ENCODE assay signal across 8 mouse cellular contexts in genomic region chr17:22673891-22674622, GRCm38 (mm10).
DNase-seq lines count a peak whose midpoint lies in the region; ATAC-seq and TF ChIP-seq lines count a peak whose summit lies in the region.

No protein-coding gene starts in this region.

- no peaks in the 10 kb centered on the region for H3K36me3 ChIP-seq in erythroblast, embryonic 14.5 days (ENCODE audit: control insufficient read depth)
- no peaks in the 10 kb centered on the region for H3K36me3 ChIP-seq in hindbrain, postnatal 0 days (ENCODE audit: insufficient read depth, low read length)
- H3K36me3 ChIP-seq in midbrain, embryonic 11.5 days (ENCODE audit: control insufficient read depth, insufficient read depth, low read length), result no peaks in the 10 kb centered on the region

- H3K4me3 ChIP-seq in erythroblast, embryonic 14.5 days (replicated peaks), result peak overlapping the region; percentile 43
- H3K4me3 ChIP-seq in hindbrain, postnatal 0 days (ENCODE audit: low read length), result peak overlapping the region; percentile 48
- peak overlapping the region; percentile 32 for H3K4me3 ChIP-seq in midbrain, embryonic 11.5 days (ENCODE audit: low read depth, low read length)

- H3K9ac ChIP-seq in hindbrain, postnatal 0 days (replicated peaks; ENCODE audit: low read length), result peak overlapping the region; percentile 30; the same call in 1 of the 2 replicates
- peak overlapping the region; percentile 42 for H3K9ac ChIP-seq in midbrain, embryonic 11.5 days (ENCODE audit: low read length)

- H3K27ac ChIP-seq in hindbrain, postnatal 0 days, result no peak overlapping the region
- H3K27ac ChIP-seq in midbrain, embryonic 11.5 days (ENCODE audit: low read depth, low read length), result no peak overlapping the region

- H3K4me1 ChIP-seq in erythroblast, embryonic 14.5 days (ENCODE audit: control insufficient read depth), result peaks cover 2% of the 10 kb centered on the region; the same call in 1 of the 2 replicates
- no peaks in the 10 kb centered on the region for H3K4me1 ChIP-seq in hindbrain, postnatal 0 days (ENCODE audit: insufficient read depth, low read length)
- no peaks in the 10 kb centered on the region for H3K4me1 ChIP-seq in midbrain, embryonic 11.5 days (ENCODE audit: control insufficient read depth, insufficient read depth, low read length)

- TF ChIP-seq CTCF in hindbrain, postnatal 0 days (IDR thresholded peaks at IDR 0.05; ENCODE audit: low read depth), result peak; percentile 29; the same call in 1 of the 2 replicates

- WGBS in hindbrain, postnatal 0 days, result 16% methylated on average over 16 of the region's 16 CpGs
- WGBS in midbrain, embryonic 11.5 days, result 23% methylated on average over 16 of the region's 16 CpGs

- no peaks in the 10 kb centered on the region for H3K27me3 ChIP-seq in erythroblast, embryonic 14.5 days (ENCODE audit: control insufficient read depth)
- H3K27me3 ChIP-seq in hindbrain, postnatal 0 days (ENCODE audit: insufficient read depth, low read length), result no peaks in the 10 kb centered on the region
- no peaks in the 10 kb centered on the region for H3K27me3 ChIP-seq in midbrain, embryonic 11.5 days (ENCODE audit: control insufficient read depth, insufficient read depth, low read length)

- peak overlapping the region; percentile 55 for H3K4me2 ChIP-seq in hindbrain, postnatal 0 days (ENCODE audit: low read depth, low read length)
- peak overlapping the region; percentile 41 for H3K4me2 ChIP-seq in midbrain, embryonic 11.5 days

- DNase-seq in thymus, postnatal 4 days, result peak; percentile 9
- DNase-seq in thymus, adult 18-20 months, result no peak
- peak; percentile 49 for DNase-seq in hindbrain, postnatal 0 days (ENCODE audit: low spot score)
- peak; percentile 81 for DNase-seq in midbrain, embryonic 11.5 days (ENCODE audit: low spot score, missing footprints)
- no peak for DNase-seq in cerebellum, postnatal 36 days
- DNase-seq in thymus, postnatal 0 days (ENCODE audit: low spot score), result no peak

- ATAC-seq in erythroblast, adult 5-6 weeks (replicated peaks; ENCODE audit: low FRiP score, poor library complexity, severe bottlenecking), result no peak
- ATAC-seq in hindbrain, postnatal 0 days, result peak; percentile 95
- ATAC-seq in midbrain, embryonic 11.5 days (ENCODE audit: low FRiP score), result peak; percentile 97

- H3K9me3 ChIP-seq in erythroblast, embryonic 14.5 days (ENCODE audit: control insufficient read depth, low read length), result no peaks in the 10 kb centered on the region
- H3K9me3 ChIP-seq in hindbrain, postnatal 0 days (ENCODE audit: low read length), result no peaks in the 10 kb centered on the region
- H3K9me3 ChIP-seq in midbrain, embryonic 11.5 days (ENCODE audit: control insufficient read depth, low read length), result no peaks in the 10 kb centered on the region

Comparison
In these comparisons a context has a peak if more than half of its experiments do, and no peak if none do; other contexts are left out.
1. DNase-seq: peak in thymus, postnatal 4 days (single experiment), hindbrain, postnatal 0 days (single experiment) and midbrain, embryonic 11.5 days (single experiment); none in thymus, adult 18-20 months (0 of 2), cerebellum, postnatal 36 days (0 of 2) and thymus, postnatal 0 days (single experiment).
2. Peak in every context shown above with its lines, with median percentiles within 50 percentile points of each other: H3K4me3 ChIP-seq.